Mouse (Mus musculus) hindbrain, embryonic 13.5 days (tissue): Measurements from ENCODE around the gene Cdc25a. TPM values are rescaled to one million over a fixed set of nuclear protein-coding genes. Genes with fewer than 3 reads are reported as not detected.

Experiments
- ATAC-seq: fragments of 200-750 bp; cut with Nextera tagmentation; 2 replicates; pipeline ENCODE4 v1.8.0; 2017; ENCODE audit warnings: moderate TSS enrichment; ENCODE audit not compliant: low FRiP score
- H3K27ac ChIP-seq: fragments of 300-500 bp; sonication (generic); 2 replicates; pipeline ENCODE4 v1.5.1; 2015; ENCODE audit warnings: inconsistent platforms, mild to moderate bottlenecking, moderate library complexity
- H3K27me3 ChIP-seq: fragments of 300-500 bp; sonication (generic); 2 replicates; pipeline ENCODE4 v1.6.1; 2015; ENCODE audit warnings: mild to moderate bottlenecking, inconsistent platforms
- H3K36me3 ChIP-seq: fragments of 300-500 bp; sonication (generic); 2 replicates; pipeline ENCODE4 v1.6.1; 2015; ENCODE audit warnings: mild to moderate bottlenecking, inconsistent platforms
- H3K4me1 ChIP-seq: fragments of 300-500 bp; sonication (generic); replicated peaks from 2 replicates; pipeline ENCODE4 v1.6.1; 2015; ENCODE audit warnings: inconsistent platforms
- H3K4me2 ChIP-seq: fragments of 300-500 bp; sonication (generic); 2 replicates; pipeline ENCODE4 v1.6.1; 2015; ENCODE audit warnings: inconsistent platforms, mild to moderate bottlenecking, moderate library complexity
- H3K4me3 ChIP-seq: fragments of 300-500 bp; sonication (generic); 2 replicates; pipeline ENCODE4 v1.5.1; 2015; ENCODE audit warnings: mild to moderate bottlenecking, inconsistent platforms
- H3K9ac ChIP-seq: fragments of 300-500 bp; sonication (generic); 2 replicates; pipeline ENCODE4 v1.6.1; 2015; ENCODE audit warnings: mild to moderate bottlenecking, inconsistent platforms
- H3K9me3 ChIP-seq: fragments of 300-500 bp; sonication (generic); 2 replicates; pipeline ENCODE4 v1.6.1; 2016; ENCODE audit warnings: inconsistent platforms
- WGBS: fragments of 180-500 bp; shearing (Covaris S2); methylation state at CpG from one replicate; pipeline ENCODE4 v1.1.7; 2015; 5-methylcytosine and 5-hydroxymethylcytosine counted together
- polyA plus RNA-seq: library from polyadenylated mRNA; unstranded; fragments of >200 nt; fragmentation: Nextera tagmentation; extraction: Ambion mirVana; gene quantifications from 2 replicates; pipeline ENCODE4 v1.2.1, GENCODE M21; 2015

The Cdc25a gene
- polyA plus RNA-seq, 1 experiment from 2014 or later = 18.5 TPM

GRCm38 (mm10) chr9:109914269-109914926 is 39.0 kb downstream of the Cdc25a start:
- Histone ChIP-seq H3K9ac (no peak overlapping the region), H3K27me3 (no peaks in the 10 kb centered on the region), H3K4me1 (no peaks in the 10 kb centered on the region), H3K4me2 (no peak overlapping the region), H3K9me3 (no peaks in the 10 kb centered on the region), H3K36me3 (no peaks in the 10 kb centered on the region), H3K27ac (no peak overlapping the region), H3K4me3 (no peak overlapping the region)
- ATAC-seq = no peak
- 68% methylated on average over 4 of the region's 4 CpGs for WGBS

GRCm38 (mm10) chr9:109917931-109918330 is 42.6 kb downstream of the Cdc25a start:
- no peak for ATAC-seq
- no peaks in the 10 kb centered on the region for H3K36me3 ChIP-seq
- no peaks in the 10 kb centered on the region for H3K27me3 ChIP-seq
- 84% methylated on average over 2 of the region's 2 CpGs for WGBS
- H3K27ac ChIP-seq = no peak overlapping the region
- no peaks in the 10 kb centered on the region for H3K4me1 ChIP-seq
- no peaks in the 10 kb centered on the region for H3K9me3 ChIP-seq
- no peak overlapping the region for H3K4me2 ChIP-seq
- H3K4me3 ChIP-seq = no peak overlapping the region
- no peak overlapping the region for H3K9ac ChIP-seq

GRCm38 (mm10) chr9:109929131-109929530 is 53.8 kb downstream of the Cdc25a start:
- Histone ChIP-seq H3K36me3 (no peaks in the 10 kb centered on the region), H3K4me2 (no peak overlapping the region), H3K9ac (no peak overlapping the region), H3K4me3 (no peak overlapping the region), H3K27me3 (no peaks in the 10 kb centered on the region), H3K9me3 (no peaks in the 10 kb centered on the region), H3K27ac (no peak overlapping the region), H3K4me1 (peaks cover 16% of the 10 kb centered on the region)
- WGBS = 95% methylated on average over 3 of the region's 3 CpGs
- no peak for ATAC-seq

GRCm38 (mm10) chr9:109930063-109930462 is 54.7 kb downstream of the Cdc25a start:
- Histone ChIP-seq H3K27me3 (no peaks in the 10 kb centered on the region), H3K4me3 (no peak overlapping the region), H3K4me2 (no peak overlapping the region), H3K9ac (no peak overlapping the region), H3K9me3 (no peaks in the 10 kb centered on the region), H3K36me3 (no peaks in the 10 kb centered on the region), H3K27ac (no peak overlapping the region), H3K4me1 (peaks cover 16% of the 10 kb centered on the region)
- no peak for ATAC-seq
- WGBS = 95% methylated on average over 5 of the region's 5 CpGs

GRCm38 (mm10) chr9:109930752-109931151 is 55.4 kb downstream of the Cdc25a start:
- ATAC-seq = no peak
- peak overlapping the region; percentile 84 for H3K4me2 ChIP-seq
- 70% methylated on average over 6 of the region's 6 CpGs for WGBS
- peaks cover 16% of the 10 kb centered on the region for H3K4me1 ChIP-seq
- no peaks in the 10 kb centered on the region for H3K9me3 ChIP-seq
- no peaks in the 10 kb centered on the region for H3K36me3 ChIP-seq
- H3K4me3 ChIP-seq = peak overlapping the region; percentile 85
- peak overlapping the region; percentile 93; the same call in 1 of the 2 replicates for H3K9ac ChIP-seq
- no peaks in the 10 kb centered on the region for H3K27me3 ChIP-seq
- peak overlapping the region; percentile 94 for H3K27ac ChIP-seq

- Histone ChIP-seq H3K36me3 (no peaks in the 10 kb centered on the region), H3K9me3 (no peaks in the 10 kb centered on the region), H3K4me2 (peak within 1 kb of the TSS; percentile 84), H3K4me3 (peak within 1 kb of the TSS; percentile 85), H3K4me1 (peaks cover 16% of the 10 kb centered on the region), H3K27me3 (no peaks in the 10 kb centered on the region), H3K9ac (peak within 1 kb of the TSS; percentile 93), H3K27ac (peak within 1 kb of the TSS; percentile 94)
- peak; percentile 99 for ATAC-seq
- under 1% methylated on average over 83 of the region's 94 CpGs for WGBS
Observed at GRCm38 (mm10) chr9:109931257-109932171, 56.1 kb downstream of the Cdc25a start, which contains the start of gene Map4. Gene Map4 (plus strand): TSS chr9:109931460.

GRCm38 (mm10) chr9:109932361-109932755 is 57.0 kb downstream of the Cdc25a start:
- peak overlapping the region; percentile 85 for H3K4me3 ChIP-seq
- H3K9me3 ChIP-seq = no peaks in the 10 kb centered on the region
- peak overlapping the region; percentile 94 for H3K27ac ChIP-seq
- WGBS = under 1% methylated on average over 20 of the region's 20 CpGs
- no peaks in the 10 kb centered on the region for H3K27me3 ChIP-seq
- H3K36me3 ChIP-seq = no peaks in the 10 kb centered on the region
- peaks cover 16% of the 10 kb centered on the region for H3K4me1 ChIP-seq
- peak overlapping the region; percentile 93 for H3K9ac ChIP-seq
- ATAC-seq = no peak
- H3K4me2 ChIP-seq = peak overlapping the region; percentile 84

GRCm38 (mm10) chr9:109932756-109933375 is 57.5 kb downstream of the Cdc25a start:
- no peaks in the 10 kb centered on the region for H3K36me3 ChIP-seq
- peak overlapping the region; percentile 93 for H3K9ac ChIP-seq
- peak overlapping the region; percentile 84 for H3K4me2 ChIP-seq
- peaks cover 16% of the 10 kb centered on the region for H3K4me1 ChIP-seq
- 3% methylated on average over 12 of the region's 12 CpGs for WGBS
- no peaks in the 10 kb centered on the region for H3K27me3 ChIP-seq
- no peaks in the 10 kb centered on the region for H3K9me3 ChIP-seq
- H3K27ac ChIP-seq = peak overlapping the region; percentile 94
- peak overlapping the region; percentile 85 for H3K4me3 ChIP-seq
- ATAC-seq = no peak

GRCm38 (mm10) chr9:109939401-109939800 is 64.0 kb downstream of the Cdc25a start:
- 98% methylated on average over 3 of the region's 3 CpGs for WGBS
- ATAC-seq = no peak

GRCm38 (mm10) chr9:109942796-109943195 is 67.4 kb downstream of the Cdc25a start:
- ATAC-seq = no peak
- no peak overlapping the region for H3K4me2 ChIP-seq
- no peaks in the 10 kb centered on the region for H3K36me3 ChIP-seq
- no peak overlapping the region for H3K27ac ChIP-seq
- H3K9ac ChIP-seq = no peak overlapping the region
- H3K4me1 ChIP-seq = no peaks in the 10 kb centered on the region
- H3K9me3 ChIP-seq = no peaks in the 10 kb centered on the region
- no peaks in the 10 kb centered on the region for H3K27me3 ChIP-seq
- WGBS = 81% methylated on average over 4 of the region's 4 CpGs
- H3K4me3 ChIP-seq = no peak overlapping the region

More at GRCm38 (mm10) chr9:109939401-109939800, 64.0 kb downstream of the Cdc25a start:
- Histone ChIP-seq H3K4me3 (no peak overlapping the region), H3K36me3 (no peaks in the 10 kb centered on the region), H3K9ac (no peak overlapping the region), H3K27ac (no peak overlapping the region), H3K4me1 (no peaks in the 10 kb centered on the region), H3K9me3 (no peaks in the 10 kb centered on the region), H3K4me2 (no peak overlapping the region), H3K27me3 (no peaks in the 10 kb centered on the region)
